Mouse (Mus musculus) neural tube, embryonic 11.5 days (tissue): Measurements from ENCODE around the gene Rimbp2. TPM values are rescaled to one million over a fixed set of nuclear protein-coding genes. Genes with fewer than 3 reads are reported as not detected.

Source experiments
- ATAC-seq: fragments of 200-750 bp; cut with Nextera tagmentation; 2 replicates; pipeline ENCODE4 v1.8.0; 2017; ENCODE audit warnings: moderate number of reproducible peaks, mild to moderate bottlenecking, moderate TSS enrichment, moderate library complexity; ENCODE audit not compliant: insufficient read depth, low FRiP score, low TSS enrichment
- DNase-seq: peaks from one replicate; pipeline ENCODE4 v3.0.0-alpha.2; 2015; ENCODE audit warnings: low spot score
- H3K27ac ChIP-seq: fragments of 300-500 bp; sonication (generic); 2 replicates; pipeline ENCODE4 v1.5.1; 2014; ENCODE audit warnings: low read depth, mild to moderate bottlenecking, low read length
- H3K27me3 ChIP-seq: fragments of 300-500 bp; sonication (generic); 2 replicates; pipeline ENCODE4 v1.6.1; 2014; ENCODE audit warnings: mild to moderate bottlenecking, low read length, mixed read lengths; ENCODE audit not compliant: control insufficient read depth, insufficient read depth
- H3K36me3 ChIP-seq: fragments of 300-500 bp; sonication (generic); 2 replicates; pipeline ENCODE4 v1.6.1; 2014; ENCODE audit warnings: mild to moderate bottlenecking, low read length, moderate library complexity, mixed read lengths; ENCODE audit not compliant: control insufficient read depth, insufficient read depth
- H3K4me1 ChIP-seq: fragments of 300-500 bp; sonication (generic); 2 replicates; pipeline ENCODE4 v1.6.1; 2014; ENCODE audit warnings: low read length, mixed read lengths; ENCODE audit not compliant: control insufficient read depth, insufficient read depth
- H3K4me2 ChIP-seq: fragments of 300-500 bp; sonication (generic); 2 replicates; pipeline ENCODE4 v1.6.1; 2014; ENCODE audit warnings: low read depth, mild to moderate bottlenecking, moderate library complexity
- H3K4me3 ChIP-seq: fragments of 300-500 bp; sonication (generic); 2 replicates; pipeline ENCODE4 v1.5.1; 2014; ENCODE audit warnings: low read depth, low read length
- H3K9ac ChIP-seq: fragments of 300-500 bp; sonication (generic); 2 replicates; pipeline ENCODE4 v1.6.1; 2014; ENCODE audit warnings: mild to moderate bottlenecking, low read length
- H3K9me3 ChIP-seq: fragments of 300-500 bp; sonication (generic); 2 replicates; pipeline ENCODE4 v1.6.1; 2016; ENCODE audit warnings: low read length; ENCODE audit not compliant: control insufficient read depth
- WGBS: fragments of 180-500 bp; shearing (Covaris S2); extraction: QIAGEN DNeasy Blood & Tissue Kit; methylation state at CpG from one replicate; pipeline ENCODE4 v1.1.7; 2014; 5-methylcytosine and 5-hydroxymethylcytosine counted together
- polyA plus RNA-seq: library from polyadenylated mRNA; unstranded; fragments of >200 nt; fragmentation: Nextera tagmentation; extraction: Ambion mirVana; gene quantifications from 2 replicates; pipeline ENCODE4 v1.2.1, GENCODE M21; 2014

Gene Rimbp2
- 2.9 TPM in 2 replicates for polyA plus RNA-seq

- Histone ChIP-seq H3K27ac (0 out of 2 replicates have a peak within 1 kb of the TSS, but pooled peaks have one; percentile 39), H3K4me3 (peak within 1 kb of the TSS; percentile 49), H3K36me3 (no peaks in the 10 kb centered on the region), H3K27me3 (no peaks in the 10 kb centered on the region), H3K9me3 (no peaks in the 10 kb centered on the region), H3K4me2 (peak within 1 kb of the TSS; percentile 85), H3K9ac (peak within 1 kb of the TSS; percentile 69), H3K4me1 (0 out of 2 replicates have a peak, but pooled peaks cover 8% of the 10 kb centered on the region)
- 10% methylated on average over 14 of the region's 17 CpGs for WGBS
- ATAC-seq (peak; percentile 83), DNase-seq (peak; percentile 81)
Measured at GRCm38 (mm10) chr5:128953278-128954070, at the start of gene Rimbp2. Gene Rimbp2, minus strand, starts transcription at chr5:128953486.

GRCm38 (mm10) chr5:129002571-129003011 is 49.3 kb upstream of the Rimbp2 start:
- H3K9ac ChIP-seq, result no peak overlapping the region
- WGBS, result 61% methylated on average over 14 of the region's 14 CpGs
- no peak for ATAC-seq
- no peak overlapping the region for H3K27ac ChIP-seq
- H3K4me1 ChIP-seq, result peaks cover 8% of the 10 kb centered on the region
- H3K36me3 ChIP-seq, result no peaks in the 10 kb centered on the region
- DNase-seq, result no peak
- no peak overlapping the region for H3K4me3 ChIP-seq
- no peaks in the 10 kb centered on the region for H3K9me3 ChIP-seq
- H3K27me3 ChIP-seq, result no peaks in the 10 kb centered on the region
- no peak overlapping the region for H3K4me2 ChIP-seq

- H3K36me3 ChIP-seq, result no peaks in the 10 kb centered on the region
- no peaks in the 10 kb centered on the region for H3K27me3 ChIP-seq
- no peaks in the 10 kb centered on the region for H3K9me3 ChIP-seq
- DNase-seq, result no peak
- no peak overlapping the region for H3K4me3 ChIP-seq
- H3K4me2 ChIP-seq, result no peak overlapping the region
- no peak for ATAC-seq
- H3K4me1 ChIP-seq, result peaks cover 3% of the 10 kb centered on the region; the same call in 1 of the 2 replicates
- 57% methylated on average over 8 of the region's 8 CpGs for WGBS
- H3K27ac ChIP-seq, result no peak overlapping the region
- H3K9ac ChIP-seq, result no peak overlapping the region
Measured at GRCm38 (mm10) chr5:129000706-129001468, 47.6 kb upstream of the Rimbp2 start.

GRCm38 (mm10) chr5:128987141-128987954 is 34.1 kb upstream of the Rimbp2 start:
- peaks cover 2% of the 10 kb centered on the region; the same call in 1 of the 2 replicates for H3K36me3 ChIP-seq
- no peak overlapping the region for H3K27ac ChIP-seq
- no peak for DNase-seq
- H3K4me3 ChIP-seq, result no peak overlapping the region
- no peak overlapping the region for H3K9ac ChIP-seq
- ATAC-seq, result no peak
- no peaks in the 10 kb centered on the region for H3K27me3 ChIP-seq
- H3K9me3 ChIP-seq, result no peaks in the 10 kb centered on the region
- no peak overlapping the region for H3K4me2 ChIP-seq
- no peaks in the 10 kb centered on the region for H3K4me1 ChIP-seq
- 83% methylated on average over 19 of the region's 19 CpGs for whole genome bisulfite sequencing

GRCm38 (mm10) chr5:128985946-128986345 is 32.7 kb upstream of the Rimbp2 start:
- Histone ChIP-seq H3K4me3 (no peak overlapping the region), H3K27me3 (no peaks in the 10 kb centered on the region), H3K4me2 (no peak overlapping the region), H3K27ac (no peak overlapping the region), H3K36me3 (no peaks in the 10 kb centered on the region; the same call in 1 of the 2 replicates), H3K9ac (no peak overlapping the region), H3K9me3 (no peaks in the 10 kb centered on the region), H3K4me1 (no peaks in the 10 kb centered on the region)
- WGBS, result 95% methylated on average over 13 of the region's 13 CpGs
- ATAC-seq (no peak), DNase-seq (no peak)

DNA sequence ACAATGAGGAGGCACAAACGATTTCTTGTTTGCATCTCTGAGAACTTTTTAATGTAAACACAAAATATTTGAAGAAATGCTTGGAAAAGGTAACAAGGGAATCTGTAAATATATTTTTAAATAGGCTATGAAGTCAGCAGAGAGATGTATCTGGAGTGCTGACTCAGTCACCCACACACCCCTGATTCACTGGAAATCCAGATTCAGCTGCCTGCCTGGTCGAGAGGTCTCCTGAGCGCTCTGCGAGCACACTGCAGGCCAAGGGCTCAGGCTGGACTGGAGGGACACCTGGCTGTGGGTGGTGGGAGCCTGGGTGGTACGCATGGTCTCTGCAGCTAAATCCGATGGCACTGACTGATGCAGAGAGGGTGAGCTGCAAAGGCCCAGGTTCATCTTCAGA is 31.2 kb upstream of the Rimbp2 start:
- Histone ChIP-seq H3K4me3 (no peak overlapping the region), H3K9ac (no peak overlapping the region), H3K27me3 (no peaks in the 10 kb centered on the region), H3K4me1 (no peaks in the 10 kb centered on the region), H3K36me3 (no peaks in the 10 kb centered on the region; the same call in 1 of the 2 replicates), H3K4me2 (no peak overlapping the region), H3K9me3 (no peaks in the 10 kb centered on the region), H3K27ac (no peak overlapping the region)
- ATAC-seq, result no peak
- 92% methylated on average over 6 of the region's 6 CpGs for WGBS
- no peak for DNase-seq

DNA sequence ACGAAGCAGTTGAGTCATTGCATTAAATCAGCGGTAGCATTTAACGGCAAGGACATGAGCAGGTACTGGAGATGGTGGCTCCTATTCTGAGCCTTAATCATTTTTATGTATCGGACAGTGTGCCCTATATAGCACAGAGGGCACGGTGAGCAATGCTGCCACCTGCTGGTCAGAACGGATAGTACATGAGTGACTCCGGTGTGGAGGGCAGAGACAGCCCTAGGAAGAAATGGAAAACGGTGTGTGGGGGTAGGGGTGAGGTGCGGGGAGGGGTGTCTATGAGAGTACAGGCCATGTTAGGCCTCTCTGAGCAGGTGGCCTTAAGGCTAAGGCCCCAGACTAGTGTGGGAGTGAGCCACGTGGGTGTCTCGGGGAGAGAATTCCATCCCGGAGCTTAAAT is 28.3 kb upstream of the Rimbp2 start:
- peak; percentile 71; the same call in 1 of the 2 replicates for ATAC-seq
- H3K9me3 ChIP-seq, result no peaks in the 10 kb centered on the region
- 33% methylated on average over 12 of the region's 12 CpGs for WGBS

GRCm38 (mm10) chr5:128980857-128981256 is 27.6 kb upstream of the Rimbp2 start:
- H3K27ac ChIP-seq, result no peak overlapping the region
- no peaks in the 10 kb centered on the region for H3K9me3 ChIP-seq
- H3K4me1 ChIP-seq, result no peaks in the 10 kb centered on the region; the same call in 1 of the 2 replicates
- no peaks in the 10 kb centered on the region; the same call in 1 of the 2 replicates for H3K36me3 ChIP-seq
- H3K4me3 ChIP-seq, result no peak overlapping the region
- DNase-seq, result no peak
- WGBS, result 69% methylated on average over 7 of the region's 7 CpGs
- H3K4me2 ChIP-seq, result no peak overlapping the region
- ATAC-seq, result no peak
- no peaks in the 10 kb centered on the region for H3K27me3 ChIP-seq
- H3K9ac ChIP-seq, result no peak overlapping the region

More for the DNA sequence above, 28.3 kb upstream of the Rimbp2 start:
- no peaks in the 10 kb centered on the region; the same call in 1 of the 2 replicates for H3K36me3 ChIP-seq
- no peak overlapping the region for H3K9ac ChIP-seq
- H3K4me3 ChIP-seq, result no peak overlapping the region
- no peaks in the 10 kb centered on the region for H3K27me3 ChIP-seq
- H3K27ac ChIP-seq, result no peak overlapping the region
- H3K4me2 ChIP-seq, result no peak overlapping the region
- no peaks in the 10 kb centered on the region; the same call in 1 of the 2 replicates for H3K4me1 ChIP-seq
- DNase-seq, result peak; percentile 77
